Mouse (Mus musculus): Measurements from ENCODE around the gene Tcl1b5.
"Not testable (repeated sequence)": the region's sequence is repeated elsewhere in the genome, so short reads cannot be mapped to it uniquely, and the experiment has no call there.

DNA sequence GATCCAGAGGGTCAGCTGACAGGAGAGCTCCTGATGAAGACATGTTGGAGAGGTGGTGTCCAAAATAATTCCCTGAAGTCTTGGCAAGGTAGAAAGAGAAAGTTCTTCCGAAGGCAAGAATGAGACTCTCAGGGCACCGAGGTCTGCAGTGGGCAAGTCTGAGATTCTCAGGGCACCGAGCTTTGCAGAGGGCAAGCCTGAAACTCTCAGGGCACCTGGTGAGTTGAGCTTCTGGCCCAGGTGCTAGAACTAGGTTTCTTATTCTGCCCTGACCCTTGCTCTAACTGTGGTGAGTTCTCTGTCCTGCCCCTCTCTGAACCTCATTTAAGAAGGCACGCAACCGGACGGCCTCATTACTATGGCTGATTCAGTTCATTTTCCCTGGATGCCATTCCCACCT lies 14.6 kb downstream of the Tcl1b5 start, which contains the start of gene Tcl1b3:
- not testable (repeated sequence) for TF ChIP-seq POLR2A (IDR thresholded peaks at IDR 0.05; ENCODE audit: borderline replicate concordance, extremely low read depth, insufficient read depth, insufficient read length, poor library complexity, severe bottlenecking); CTCF (IDR thresholded peaks at IDR 0.05; ENCODE audit: borderline replicate concordance, extremely low read depth, insufficient read depth, insufficient read length)

All from brain, embryonic 14.5 days (tissue).